Mouse (Mus musculus) spleen, adult 2 months (tissue): ENCODE results near the gene Ephb1.

Experiments used
- CTCF ChIP-seq: fragments of 200-500 bp; IDR thresholded peaks from 2 replicates; pipeline ENCODE4 v1.5.1; 2011; ENCODE audit warnings: mild to moderate bottlenecking, inconsistent platforms; ENCODE audit not compliant: insufficient read depth, insufficient read length, insufficient replicate concordance; ENCODE audit errors: extremely low read depth
- POLR2A ChIP-seq: fragments of 200-500 bp; IDR thresholded peaks from 2 replicates; pipeline ENCODE4 v1.6.1; 2011; ENCODE audit warnings: low read depth, low read length, inconsistent platforms

DNA sequence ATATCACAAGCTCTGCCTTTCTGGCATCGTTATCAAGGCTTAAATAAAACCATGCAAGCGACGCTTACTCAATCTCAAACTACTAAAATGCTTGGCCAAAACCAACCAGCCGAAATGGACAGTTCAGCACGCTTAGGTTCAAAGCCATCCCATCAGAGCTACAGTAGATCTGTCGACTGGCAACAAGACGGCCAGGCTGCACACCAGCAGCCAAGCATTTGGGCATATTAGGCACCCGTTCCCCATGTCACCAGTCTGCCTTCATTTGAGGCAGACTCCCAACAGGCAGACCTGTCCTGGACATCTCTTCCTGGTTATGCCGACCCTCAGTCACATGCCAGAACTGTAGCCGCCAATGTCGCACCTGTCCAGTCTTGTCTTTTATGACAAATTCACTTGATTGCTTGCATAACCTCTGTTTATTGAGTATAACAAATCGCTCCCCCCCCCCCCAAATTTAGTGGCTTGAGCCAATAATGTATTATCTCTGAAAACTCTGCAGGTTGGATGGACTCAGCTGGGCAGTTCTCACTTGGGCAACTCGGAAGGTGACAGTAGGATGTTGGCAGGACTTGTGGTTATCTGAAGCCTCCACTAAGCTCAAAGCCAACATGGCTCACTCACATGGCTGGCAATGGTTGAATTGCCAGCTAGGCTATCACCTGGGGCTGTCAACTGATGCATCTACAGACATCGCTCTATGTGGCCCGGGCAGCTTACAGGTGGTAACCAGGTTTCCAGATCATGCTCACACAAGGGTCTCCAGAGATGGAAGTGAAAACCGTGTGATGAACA, 24.0 kb downstream of the Ephb1 start:
- TF ChIP-seq CTCF (no peak), POLR2A (no peak)
